Mouse (Mus musculus) small intestine, adult 2 months (tissue): ENCODE data around the gene Gm13762.
"Not testable (repeated sequence)": the region's sequence is repeated elsewhere in the genome, so short reads cannot be mapped to it uniquely, and the experiment has no call there.

Experiments
- CTCF ChIP-seq: fragments of 200-500 bp; IDR thresholded peaks from 2 replicates; pipeline ENCODE4 v1.5.1; 2012; ENCODE audit warnings: low read depth, mild to moderate bottlenecking, control low read depth, inconsistent platforms, low read length, moderate library complexity, mixed read lengths; ENCODE audit not compliant: insufficient replicate concordance, insufficient read length; ENCODE audit errors: extremely low read depth
- POLR2A ChIP-seq: fragments of 200-500 bp; IDR thresholded peaks from 2 replicates; pipeline ENCODE4 v1.6.1; 2012; ENCODE audit warnings: low read depth, mild to moderate bottlenecking, control low read depth, inconsistent platforms, low read length, moderate library complexity

DNA sequence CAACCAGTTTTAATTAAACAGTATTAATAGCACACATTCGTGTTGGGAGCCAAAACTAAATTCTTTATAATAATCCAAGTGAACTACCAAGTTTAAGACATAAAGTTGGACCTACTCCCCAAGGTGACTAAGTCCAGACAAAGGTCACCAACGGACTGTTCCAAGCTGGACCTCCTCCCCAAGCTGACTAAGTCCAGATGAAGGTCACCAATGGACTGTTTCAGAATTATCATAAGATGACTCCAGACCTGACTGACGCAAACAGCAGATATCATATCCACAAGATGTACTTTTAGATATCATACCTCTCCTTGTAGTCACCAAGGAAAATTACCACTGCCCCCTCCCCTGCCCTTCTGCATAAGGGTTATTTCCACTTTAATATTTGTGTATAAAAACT lies 41.4 kb upstream of the Gm13762 start:
- TF ChIP-seq POLR2A, CTCF: not testable (repeated sequence)
